Mouse (Mus musculus): ENCODE measurements at regions not wholly inside any gene's neighbourhood (a gene's known extent, or its start where the extent isn't known, plus 50 kb on each side); places are given as distances from the start of the nearest gene placed in this dataset.

GRCm38 (mm10) chr8:127909580-127909979 lies 448.8 kb upstream of the Nrp1 start:
- DNase-seq, result no peak

GRCm38 (mm10) chr8:127914086-127914485 lies 444.3 kb upstream of the Nrp1 start:
- DNase-seq, result no peak

GRCm38 (mm10) chr8:127914914-127915313 lies 443.5 kb upstream of the Nrp1 start:
- no peak for DNase-seq

GRCm38 (mm10) chr8:127915591-127916028 lies 442.8 kb upstream of the Nrp1 start:
- DNase-seq, result no peak

- DNase-seq, result no peak
Observed at GRCm38 (mm10) chr8:127921925-127922324, 436.5 kb upstream of the Nrp1 start.

GRCm38 (mm10) chr8:127923321-127923720 lies 435.1 kb upstream of the Nrp1 start:
- DNase-seq, result peak; percentile 7

GRCm38 (mm10) chr8:127932276-127932675 lies 426.1 kb upstream of the Nrp1 start:
- DNase-seq, result no peak

GRCm38 (mm10) chr8:127936792-127937435 lies 421.5 kb upstream of the Nrp1 start:
- DNase-seq, result no peak

- no peak for DNase-seq
Observed at GRCm38 (mm10) chr8:127939284-127939985, 419.0 kb upstream of the Nrp1 start.

- no peak for DNase-seq
Observed at GRCm38 (mm10) chr8:127939986-127940359, 418.4 kb upstream of the Nrp1 start.

GRCm38 (mm10) chr8:127942319-127942718 lies 416.1 kb upstream of the Nrp1 start:
- no peak for DNase-seq

GRCm38 (mm10) chr8:127944955-127945498 lies 413.4 kb upstream of the Nrp1 start:
- DNase-seq, result no peak

GRCm38 (mm10) chr8:127957571-127957970 lies 400.8 kb upstream of the Nrp1 start:
- no peak for DNase-seq

- DNase-seq, result no peak
Observed at GRCm38 (mm10) chr8:127958351-127959044, 399.9 kb upstream of the Nrp1 start.

GRCm38 (mm10) chr8:127962862-127963261 lies 395.5 kb upstream of the Nrp1 start:
- no peak for DNase-seq

- DNase-seq, result no peak
Observed at GRCm38 (mm10) chr8:127963625-127964024, 394.8 kb upstream of the Nrp1 start.

- no peak for DNase-seq
Observed at GRCm38 (mm10) chr8:127964801-127965200, 393.6 kb upstream of the Nrp1 start.

- no peak for DNase-seq
Observed at GRCm38 (mm10) chr8:127965341-127965740, 393.1 kb upstream of the Nrp1 start.

- DNase-seq, result no peak
Observed at GRCm38 (mm10) chr8:127968026-127968425, 390.4 kb upstream of the Nrp1 start.

- DNase-seq, result no peak
Observed at GRCm38 (mm10) chr8:127973194-127973593, 385.2 kb upstream of the Nrp1 start.

GRCm38 (mm10) chr8:127977746-127978145 lies 380.7 kb upstream of the Nrp1 start:
- DNase-seq, result no peak

GRCm38 (mm10) chr8:127979180-127980030 lies 379.0 kb upstream of the Nrp1 start:
- no peak for DNase-seq
